Mouse (Mus musculus) gastrocnemius, postnatal 4 days (tissue): Measurements from ENCODE around the gene Slc25a39. TPM values are rescaled to one million over a fixed set of nuclear protein-coding genes. Genes with fewer than 3 reads are reported as not detected.

Experiments
- microRNA-seq: library from miRNA; unstranded; fragments of <30 nt; microRNA quantifications from one replicate; pipeline ENCODE4 v1.2.0, GENCODE M21; 2021
- total RNA-seq, 2 experiments: library from RNA; stranded (reverse); gene quantifications; 2 replicates each; pipeline ENCODE4 v1.2.3; 2021

The Slc25a39 gene
- total RNA-seq, 2 experiments from 2014 or later: 54.5 to 66.3 TPM

Small RNAs within 50 kb of the gene (microRNA-seq; reads per million reads assigned to microRNA genes)
- gene Mir6930: not detected

Other genes starting within 250 kb of the Slc25a39 start
- 10 to 100 TPM; 75.1 to 78.3 TPM for gene Lsm12, start 222.7 kb downstream of the Slc25a39 start, total RNA-seq
- 10 to 100 TPM; 28.1 to 32.0 TPM for gene G6pc3, start 218.3 kb downstream of the Slc25a39 start, total RNA-seq
- gene Hdac5, start 177.8 kb downstream of the Slc25a39 start, total RNA-seq: 100 to 1,000 TPM; 110 to 112 TPM
- 1 to 10 TPM; 2.3 to 2.6 TPM for gene BC030867, start 159.1 kb downstream of the Slc25a39 start, total RNA-seq
- 10 to 100 TPM; 25.7 to 31.1 TPM for gene Asb16, start 139.2 kb downstream of the Slc25a39 start, total RNA-seq
- 10 to 100 TPM; 25.9 to 26.3 TPM for gene Tmub2, start 123.0 kb downstream of the Slc25a39 start, total RNA-seq
- gene Atxn7l3, start 111.3 kb downstream of the Slc25a39 start, total RNA-seq: 10 to 100 TPM; 40.3 to 40.9 TPM
- gene Ubtf, start 88.2 kb downstream of the Slc25a39 start, total RNA-seq: 10 to 100 TPM; 85.8 to 98.3 TPM
- gene Slc4a1, start 41.7 kb downstream of the Slc25a39 start, total RNA-seq: 1 to 10 TPM; 2.5 to 7.2 TPM
- gene Rundc3a, start 14.5 kb downstream of the Slc25a39 start, total RNA-seq: 1 to 10 TPM; 1.3 to 1.4 TPM
- gene Grn, start 22.4 kb upstream of the Slc25a39 start, total RNA-seq: 100 to 1,000 TPM; 129 to 130 TPM
- gene Fam171a2, start 39.7 kb upstream of the Slc25a39 start, total RNA-seq: 10 to 100 TPM; 27.4 to 43.6 TPM
- gene Itga2b, start 62.2 kb upstream of the Slc25a39 start, total RNA-seq: 1 to 10 TPM; 3.2 to 4.7 TPM
- gene Gpatch8, start 148.4 kb upstream of the Slc25a39 start, total RNA-seq: 10 to 100 TPM; 39.5 to 45.7 TPM
- gene Gm11627, start 171.5 kb upstream of the Slc25a39 start, total RNA-seq: 1 to 10 TPM; 2.1 to 2.8 TPM
- gene Fzd2, start 196.4 kb upstream of the Slc25a39 start, total RNA-seq: 10 to 100 TPM; 23.0 to 24.4 TPM